Mouse (Mus musculus) kidney, embryonic 14.5 days (tissue): ENCODE measurements at regions not wholly inside any gene's neighbourhood (a gene's known extent, or its start where the extent isn't known, plus 50 kb on each side); places are given as distances from the start of the nearest gene placed in this dataset.

Experiments
- ATAC-seq: fragments of 200-750 bp; cut with Nextera tagmentation; 2 replicates; pipeline ENCODE4 v1.8.0; 2017; ENCODE audit warnings: moderate number of reproducible peaks, mild to moderate bottlenecking, moderate TSS enrichment, moderate library complexity; ENCODE audit not compliant: low FRiP score, low TSS enrichment
- H3K27ac ChIP-seq: fragments of 300-500 bp; sonication (generic); 2 replicates; pipeline ENCODE4 v1.5.1; 2014; ENCODE audit warnings: low read depth, mild to moderate bottlenecking, low read length, moderate library complexity, mixed read lengths
- H3K27me3 ChIP-seq: fragments of 300-500 bp; sonication (generic); 2 replicates; pipeline ENCODE4 v1.6.1; 2014; ENCODE audit warnings: mild to moderate bottlenecking, low read length; ENCODE audit not compliant: control insufficient read depth, insufficient read depth
- H3K36me3 ChIP-seq: fragments of 300-500 bp; sonication (generic); 2 replicates; pipeline ENCODE4 v1.6.1; 2014; ENCODE audit warnings: low read length, mixed read lengths; ENCODE audit not compliant: control insufficient read depth, insufficient read depth
- H3K4me1 ChIP-seq: fragments of 300-500 bp; sonication (generic); 2 replicates; pipeline ENCODE4 v1.6.1; 2014; ENCODE audit warnings: low read length, mixed read lengths; ENCODE audit not compliant: control insufficient read depth, insufficient read depth
- H3K4me2 ChIP-seq: fragments of 300-500 bp; sonication (generic); replicated peaks from 2 replicates; pipeline ENCODE4 v1.6.1; 2014; ENCODE audit warnings: low read depth, mild to moderate bottlenecking, low read length
- H3K4me3 ChIP-seq: fragments of 300-500 bp; sonication (generic); 2 replicates; pipeline ENCODE4 v1.5.1; 2014; ENCODE audit warnings: mild to moderate bottlenecking, low read length
- H3K9ac ChIP-seq: fragments of 300-500 bp; sonication (generic); 2 replicates; pipeline ENCODE4 v1.6.1; 2014; ENCODE audit warnings: low read depth, mild to moderate bottlenecking, low read length, moderate library complexity
- H3K9me3 ChIP-seq: fragments of 300-500 bp; sonication (generic); 2 replicates; pipeline ENCODE4 v1.6.1; 2016; ENCODE audit warnings: low read length; ENCODE audit not compliant: control insufficient read depth
- WGBS: fragments of 180-500 bp; shearing (Covaris S2); extraction: QIAGEN DNeasy Blood & Tissue Kit; methylation state at CpG from one replicate; pipeline ENCODE4 v1.1.7; 2014; 5-methylcytosine and 5-hydroxymethylcytosine counted together

DNA sequence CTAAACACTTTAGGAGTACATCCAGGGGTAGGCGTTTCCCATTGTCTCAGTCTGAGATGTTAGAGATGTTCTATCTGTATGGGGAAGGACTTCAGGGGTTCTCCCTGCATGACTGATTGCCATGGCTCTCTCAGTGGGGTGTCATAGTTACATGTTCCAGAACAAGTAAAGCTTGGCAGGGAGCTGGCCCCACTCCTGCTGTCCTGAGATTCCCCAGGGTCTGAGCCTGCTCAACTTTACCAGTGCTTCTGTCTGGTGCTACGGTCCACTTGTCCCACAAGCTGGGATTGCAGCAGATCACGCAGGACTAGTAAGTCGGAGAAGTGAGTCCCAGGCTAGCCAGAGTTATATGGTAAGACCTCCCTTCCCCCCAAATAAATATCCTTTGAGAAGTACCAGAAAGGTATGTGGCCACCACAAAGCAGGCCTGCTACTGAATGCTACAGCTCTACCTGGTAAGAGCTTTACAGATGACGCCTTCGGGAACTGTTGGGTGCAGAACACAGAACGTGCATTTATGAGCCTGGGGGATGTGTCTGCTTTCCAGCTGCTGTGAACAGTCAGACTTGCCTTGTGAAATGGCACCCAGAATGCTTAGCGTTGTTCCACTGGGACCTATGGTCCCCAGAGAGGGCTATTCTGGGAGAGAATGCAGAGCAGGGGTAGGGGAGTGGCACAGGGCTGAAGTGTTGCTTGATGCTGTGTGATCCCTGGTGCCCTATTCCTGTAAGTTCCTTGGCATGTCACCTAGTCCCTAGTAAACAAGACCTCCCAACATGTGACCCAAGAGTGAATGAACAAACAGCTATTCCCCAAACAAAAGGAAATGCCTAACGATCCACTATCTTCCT lies 148.9 kb upstream of the Tgfbr2 start:
- H3K36me3 ChIP-seq: no peaks in the 10 kb centered on the region
- no peak overlapping the region for H3K9ac ChIP-seq
- WGBS: 89% methylated on average over 9 of the region's 9 CpGs
- H3K4me3 ChIP-seq: no peak overlapping the region
- no peak for ATAC-seq
- no peak overlapping the region for H3K27ac ChIP-seq
- no peaks in the 10 kb centered on the region for H3K27me3 ChIP-seq
- H3K9me3 ChIP-seq: no peaks in the 10 kb centered on the region
- H3K4me2 ChIP-seq: no peak overlapping the region
- no peaks in the 10 kb centered on the region for H3K4me1 ChIP-seq

DNA sequence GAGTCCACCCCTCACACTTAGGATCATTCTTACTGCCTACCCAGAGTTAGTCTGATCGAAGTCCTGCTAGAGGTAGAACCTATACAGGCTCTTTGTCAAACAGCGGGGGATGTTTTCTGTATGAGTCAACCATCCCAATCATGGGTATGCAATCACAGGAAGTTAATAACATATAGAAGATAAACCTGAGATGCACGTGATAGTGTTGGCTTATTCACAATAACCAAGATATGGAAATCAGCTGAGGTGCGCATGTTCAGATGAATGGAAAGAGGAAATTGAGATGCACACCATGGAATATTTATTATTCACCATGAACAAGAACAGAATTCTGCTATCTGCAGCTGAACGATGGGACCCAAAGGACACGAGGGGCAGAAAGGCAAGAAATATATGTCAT lies 146.7 kb upstream of the Tgfbr2 start:
- H3K4me2 ChIP-seq: no peak overlapping the region
- H3K4me3 ChIP-seq: no peak overlapping the region
- H3K27me3 ChIP-seq: no peaks in the 10 kb centered on the region
- no peaks in the 10 kb centered on the region for H3K36me3 ChIP-seq
- H3K9me3 ChIP-seq: no peaks in the 10 kb centered on the region
- 88% methylated on average over 6 of the region's 6 CpGs for WGBS
- H3K4me1 ChIP-seq: no peaks in the 10 kb centered on the region
- H3K9ac ChIP-seq: no peak overlapping the region
- H3K27ac ChIP-seq: no peak overlapping the region
- ATAC-seq: no peak

DNA sequence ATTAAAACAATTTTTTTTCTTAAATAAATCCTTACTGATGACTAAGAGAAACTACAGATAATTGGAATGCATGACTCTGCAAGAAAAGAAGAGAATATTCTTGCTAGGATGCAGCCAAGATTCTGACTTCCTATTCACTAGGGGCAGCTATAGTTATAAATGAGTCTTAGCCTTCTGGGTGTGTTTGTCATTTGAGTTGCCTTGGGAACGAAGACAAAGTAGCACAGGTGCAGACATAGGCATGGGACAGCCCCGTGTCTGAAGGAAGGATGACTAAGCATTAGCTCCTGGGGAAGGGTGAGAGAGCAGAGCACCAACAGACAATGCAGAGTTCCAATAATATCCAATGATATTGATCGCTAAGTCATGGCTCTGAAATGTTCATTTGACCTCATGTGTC lies 144.3 kb upstream of the Tgfbr2 start:
- WGBS: 77% methylated on average over 3 of the region's 3 CpGs
- no peak for ATAC-seq

DNA sequence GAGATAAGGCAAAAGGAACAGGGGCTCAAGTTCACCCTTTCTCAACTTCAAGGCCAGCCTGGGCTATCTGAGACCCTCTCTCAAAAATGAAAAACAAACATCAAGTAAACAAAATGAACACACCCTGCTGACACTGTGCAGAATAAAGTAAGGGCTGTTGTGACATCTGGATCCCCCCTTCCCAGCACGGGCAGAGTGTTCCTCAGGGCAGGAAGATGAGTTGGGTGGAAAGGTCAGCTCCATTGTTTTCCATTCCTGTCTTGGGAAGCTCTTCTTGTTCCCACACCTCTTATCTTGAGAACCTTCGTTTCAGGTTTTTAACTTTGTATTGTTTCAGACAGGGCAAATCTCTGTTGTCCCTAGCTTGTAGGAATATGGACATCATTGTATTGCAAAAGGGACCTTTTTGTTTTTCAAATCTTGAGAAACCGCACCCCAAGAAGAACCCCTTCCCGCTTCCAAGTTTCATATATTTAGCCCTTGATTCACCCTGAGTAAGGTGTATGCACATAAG lies 141.5 kb upstream of the Tgfbr2 start:
- Histone ChIP-seq H3K27me3 (no peaks in the 10 kb centered on the region), H3K4me2 (no peak overlapping the region), H3K27ac (no peak overlapping the region), H3K9me3 (no peaks in the 10 kb centered on the region), H3K4me1 (no peaks in the 10 kb centered on the region), H3K36me3 (no peaks in the 10 kb centered on the region), H3K9ac (no peak overlapping the region), H3K4me3 (no peak overlapping the region)
- WGBS: 72% methylated on average over 4 of the region's 4 CpGs
- ATAC-seq: no peak

More for the DNA sequence above, 144.3 kb upstream of the Tgfbr2 start:
- no peaks in the 10 kb centered on the region for H3K27me3 ChIP-seq
- no peak overlapping the region for H3K4me2 ChIP-seq
- no peaks in the 10 kb centered on the region for H3K4me1 ChIP-seq
- H3K4me3 ChIP-seq: no peak overlapping the region
- H3K9me3 ChIP-seq: no peaks in the 10 kb centered on the region
- H3K36me3 ChIP-seq: no peaks in the 10 kb centered on the region
- H3K27ac ChIP-seq: no peak overlapping the region
- H3K9ac ChIP-seq: no peak overlapping the region

DNA sequence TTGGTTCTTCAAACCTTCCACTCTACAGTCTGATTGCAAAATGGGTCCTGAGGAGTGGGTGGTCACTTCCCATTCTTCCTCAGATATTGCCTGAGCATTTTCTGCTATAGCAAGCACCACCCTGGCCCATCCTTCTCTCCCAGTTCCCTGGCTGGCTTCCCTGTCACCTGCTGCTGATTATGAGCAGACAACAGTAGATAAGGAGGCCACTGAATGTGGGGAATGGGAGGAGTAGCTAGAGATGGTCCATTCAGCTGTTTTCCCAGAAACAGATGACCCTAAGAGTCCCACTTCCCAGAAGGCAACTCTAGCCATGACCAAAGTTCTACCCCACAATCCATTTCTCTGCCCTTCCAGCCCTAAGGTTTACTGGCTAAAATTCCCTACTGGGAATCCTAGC lies 139.6 kb upstream of the Tgfbr2 start:
- H3K4me2 ChIP-seq: no peak overlapping the region

DNA sequence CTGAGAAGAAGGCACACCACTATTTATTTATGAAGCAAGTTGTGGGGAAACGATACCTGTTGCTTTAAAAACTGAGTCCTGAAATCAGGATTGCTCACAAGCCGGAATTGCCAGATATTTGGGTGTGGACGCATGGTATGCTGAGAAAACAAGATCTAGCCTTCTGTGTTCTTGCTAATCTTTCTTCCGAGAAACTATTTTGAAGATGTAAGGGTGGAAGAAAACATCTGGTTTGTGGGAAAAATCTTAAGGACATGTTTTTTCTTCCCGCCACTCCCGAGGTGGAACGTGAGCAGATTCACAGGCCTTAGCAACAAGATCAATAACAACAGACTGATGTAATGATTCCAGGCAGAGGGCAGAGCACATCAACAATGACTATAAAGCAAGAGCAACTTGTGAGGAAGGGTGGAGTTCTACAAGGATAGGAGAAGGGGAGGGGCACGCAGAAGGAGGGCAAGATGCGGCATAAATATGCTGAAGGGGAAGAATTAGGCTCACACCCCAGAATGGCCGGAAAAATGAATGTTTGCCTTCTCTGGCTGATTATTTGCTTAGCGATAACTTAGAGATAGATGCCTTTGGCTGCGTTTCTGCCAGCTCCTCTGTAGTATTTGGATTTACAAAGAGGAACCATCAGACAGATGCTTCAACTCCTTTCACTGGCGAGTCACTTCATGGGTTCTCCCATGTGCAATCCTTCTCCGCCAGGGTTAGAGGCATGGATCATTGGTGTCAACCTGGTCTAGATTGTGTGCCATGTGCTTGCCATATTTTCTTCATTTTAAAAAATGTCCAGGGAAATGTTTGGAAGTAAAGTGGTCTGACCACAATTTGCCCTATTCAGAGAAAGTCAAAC lies 139.0 kb upstream of the Tgfbr2 start:
- WGBS: 77% methylated on average over 14 of the region's 14 CpGs
- Histone ChIP-seq H3K4me3 (no peak overlapping the region), H3K4me2 (no peak overlapping the region), H3K9me3 (no peaks in the 10 kb centered on the region), H3K4me1 (no peaks in the 10 kb centered on the region), H3K9ac (no peak overlapping the region), H3K27me3 (no peaks in the 10 kb centered on the region), H3K27ac (no peak overlapping the region), H3K36me3 (no peaks in the 10 kb centered on the region)
- no peak for ATAC-seq

More for the DNA sequence above, 139.6 kb upstream of the Tgfbr2 start:
- Histone ChIP-seq H3K9me3 (no peaks in the 10 kb centered on the region), H3K4me3 (no peak overlapping the region), H3K27ac (no peak overlapping the region), H3K36me3 (no peaks in the 10 kb centered on the region), H3K27me3 (no peaks in the 10 kb centered on the region), H3K4me1 (no peaks in the 10 kb centered on the region), H3K9ac (no peak overlapping the region)
- no peak for ATAC-seq

DNA sequence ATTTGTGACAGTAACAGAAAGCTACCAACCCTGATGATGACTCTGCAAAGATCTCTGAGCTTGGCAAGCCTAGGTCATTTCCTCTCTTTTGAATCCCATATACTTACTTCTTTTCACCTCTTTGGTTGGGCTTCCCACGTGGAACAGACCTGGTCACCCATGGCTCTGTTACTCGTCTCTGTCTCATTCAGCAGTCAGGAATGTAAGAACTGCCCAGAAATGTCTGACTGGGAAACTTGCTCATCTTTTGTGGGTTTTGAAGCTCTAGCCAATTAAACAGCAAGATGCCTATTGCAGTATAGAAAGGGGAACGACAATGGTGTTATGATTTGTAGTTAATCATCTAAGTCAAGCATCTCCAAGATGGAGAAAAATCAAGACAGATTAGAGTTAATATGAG lies 136.2 kb upstream of the Tgfbr2 start:
- Histone ChIP-seq H3K27ac (no peak overlapping the region), H3K4me3 (no peak overlapping the region), H3K9ac (no peak overlapping the region), H3K36me3 (no peaks in the 10 kb centered on the region), H3K9me3 (0 out of 2 replicates have a peak, but pooled peaks cover 4% of the 10 kb centered on the region), H3K27me3 (no peaks in the 10 kb centered on the region), H3K4me1 (no peaks in the 10 kb centered on the region), H3K4me2 (no peak overlapping the region)
- no peak for ATAC-seq
- WGBS: 80% methylated on average over 3 of the region's 3 CpGs

DNA sequence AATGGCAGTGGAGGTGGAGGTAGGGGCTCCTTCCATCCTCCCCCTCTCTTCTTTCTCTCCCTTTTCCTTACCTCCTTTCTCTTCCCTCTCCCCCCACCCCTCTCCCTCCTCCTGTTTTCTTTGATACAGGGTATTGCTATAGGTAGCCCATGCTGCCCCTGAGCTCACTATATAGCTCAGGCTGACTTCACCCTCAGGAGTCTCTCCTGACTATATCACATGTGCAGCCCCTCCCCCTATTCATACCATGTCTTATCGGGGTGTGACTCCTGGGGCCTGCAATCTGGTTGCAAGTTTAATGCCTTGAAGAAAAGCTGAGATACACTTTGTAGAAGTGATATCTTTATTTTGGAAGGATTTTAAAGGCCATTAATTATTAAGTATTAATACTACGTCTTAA lies 126.4 kb upstream of the Tgfbr2 start:
- Histone ChIP-seq H3K4me2 (no peak overlapping the region), H3K9ac (no peak overlapping the region), H3K36me3 (no peaks in the 10 kb centered on the region), H3K4me1 (no peaks in the 10 kb centered on the region), H3K27ac (no peak overlapping the region), H3K9me3 (no peaks in the 10 kb centered on the region), H3K27me3 (no peaks in the 10 kb centered on the region), H3K4me3 (no peak overlapping the region)
- peak; percentile 66; the same call in 1 of the 2 replicates for ATAC-seq
- 78% methylated on average over 2 of the region's 2 CpGs for WGBS

DNA sequence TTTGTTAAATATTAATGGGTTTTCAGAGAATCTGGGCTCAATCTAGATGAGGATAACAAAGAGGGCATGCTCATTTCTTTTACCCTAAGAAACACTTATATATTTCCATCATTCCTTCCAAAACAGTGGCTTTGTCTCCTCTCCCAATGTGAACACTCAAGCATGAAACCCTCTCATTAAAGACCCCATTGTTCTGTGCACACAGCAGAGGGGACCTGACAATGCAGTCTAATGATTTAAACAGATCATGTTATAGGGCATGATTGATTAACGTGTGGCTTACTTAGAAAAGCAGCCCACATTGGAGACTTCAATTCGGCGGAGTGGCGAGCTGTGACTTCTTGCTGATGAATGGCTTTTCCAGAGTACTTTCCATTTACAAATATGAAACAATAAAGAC lies 123.6 kb upstream of the Tgfbr2 start:
- H3K9ac ChIP-seq: no peak overlapping the region
- H3K4me3 ChIP-seq: no peak overlapping the region
- no peak for ATAC-seq
- H3K4me1 ChIP-seq: no peaks in the 10 kb centered on the region
- WGBS: 68% methylated on average over 4 of the region's 4 CpGs
- no peaks in the 10 kb centered on the region for H3K36me3 ChIP-seq
- H3K27ac ChIP-seq: no peak overlapping the region
- H3K4me2 ChIP-seq: no peak overlapping the region
- H3K27me3 ChIP-seq: no peaks in the 10 kb centered on the region
- no peaks in the 10 kb centered on the region for H3K9me3 ChIP-seq
